ENCODE assay signal across 14 mouse cellular contexts in genomic region chr7:130734195-130734787, GRCm38 (mm10). TPM values are rescaled to one million over a fixed set of nuclear protein-coding genes. Genes with fewer than 3 reads are reported as not detected.
DNase-seq lines count a peak whose midpoint lies in the region; ATAC-seq and TF ChIP-seq lines count a peak whose summit lies in the region.
"Had no signal": no experiment of that assay in that cellular context is flagged by ENCODE, and none has a peak within 500 bp of the region (broad histone marks: within the 10 kb centered on the region; RNA-seq: fewer than 3 reads in every experiment).

No protein-coding gene starts in this region.

- H3K27ac ChIP-seq in intestine, postnatal 0 days (ENCODE audit: low read depth, low read length), result no peak overlapping the region
- no peak overlapping the region for H3K27ac ChIP-seq in intestine, embryonic 16.5 days (ENCODE audit: low read length)
- H3K27ac ChIP-seq in lung, postnatal 0 days (ENCODE audit: low read length), result no peak overlapping the region
- no peak overlapping the region for H3K27ac ChIP-seq in stomach, postnatal 0 days (replicated peaks)
- H3K27ac ChIP-seq: embryonic facial prominence, embryonic 15.5 days; midbrain, embryonic 10.5 days had no signal

- POLR2A ChIA-PET in Patski (lab: Charles Lee), result interaction anchor here (0.7 kb wide), 1 partner anchor 31 kb away, joined by 3 read pairs; no protein-coding TSS in a partner anchor

- H3K4me3 ChIP-seq in intestine, postnatal 0 days (ENCODE audit: low read depth, low read length), result no peak overlapping the region
- no peak overlapping the region for H3K4me3 ChIP-seq in intestine, embryonic 16.5 days (ENCODE audit: low read length)
- no peak overlapping the region for H3K4me3 ChIP-seq in lung, postnatal 0 days (ENCODE audit: low read depth, low read length)
- H3K4me3 ChIP-seq in stomach, postnatal 0 days (ENCODE audit: low read depth, low read length), result no peak overlapping the region
- H3K4me3 ChIP-seq: embryonic facial prominence, embryonic 15.5 days; forebrain, embryonic 15.5 days; midbrain, embryonic 10.5 days; neural tube, embryonic 13.5 days had no signal

- in situ Hi-C loops in Patski (cut with MboI; ENCODE audit: low pct_unique_long_range_greater_than_20kb), result no loop called here

- H3K4me1 ChIP-seq in intestine, postnatal 0 days (replicated peaks; ENCODE audit: control insufficient read depth, insufficient read depth, low read length), result no peaks in the 10 kb centered on the region
- no peaks in the 10 kb centered on the region for H3K4me1 ChIP-seq in intestine, embryonic 16.5 days (ENCODE audit: control insufficient read depth, insufficient read depth, low read length)
- H3K4me1 ChIP-seq in lung, postnatal 0 days (ENCODE audit: insufficient read depth, low read depth, low read length), result no peaks in the 10 kb centered on the region
- H3K4me1 ChIP-seq in stomach, postnatal 0 days (replicated peaks; ENCODE audit: control insufficient read depth, insufficient read depth), result no peaks in the 10 kb centered on the region

- no peak overlapping the region for H3K9ac ChIP-seq in intestine, postnatal 0 days (ENCODE audit: low read depth, low read length)
- no peak overlapping the region for H3K9ac ChIP-seq in intestine, embryonic 16.5 days (ENCODE audit: low read depth, low read length)
- no peak overlapping the region for H3K9ac ChIP-seq in lung, postnatal 0 days (replicated peaks; ENCODE audit: low read depth)
- no peak overlapping the region for H3K9ac ChIP-seq in stomach, postnatal 0 days (ENCODE audit: low read length)
- H3K9ac ChIP-seq: embryonic facial prominence, embryonic 15.5 days; forebrain, embryonic 15.5 days; neural tube, embryonic 13.5 days had no signal

- CTCF ChIA-PET in Patski (lab: Charles Lee), result interaction anchor here (0.9 to 2.1 kb wide), 6 partner anchors 8 to 61 kb away, joined by 3 to 5 read pairs (median 3); no protein-coding TSS in a partner anchor

- ATAC-seq in intestine, postnatal 0 days, result no peak
- ATAC-seq in intestine, embryonic 16.5 days, result no peak
- ATAC-seq in lung, postnatal 0 days, result no peak
- no peak for ATAC-seq in Patski
- no peak for ATAC-seq in stomach, postnatal 0 days (ENCODE audit: low FRiP score, low TSS enrichment)

- H3K9me3 ChIP-seq in intestine, postnatal 0 days (ENCODE audit: control insufficient read depth), result no peaks in the 10 kb centered on the region
- H3K9me3 ChIP-seq in intestine, embryonic 16.5 days (ENCODE audit: control insufficient read depth, low read length), result no peaks in the 10 kb centered on the region
- no peaks in the 10 kb centered on the region for H3K9me3 ChIP-seq in lung, postnatal 0 days (ENCODE audit: low read length)
- H3K9me3 ChIP-seq in stomach, postnatal 0 days (ENCODE audit: control insufficient read depth, low read length), result no peaks in the 10 kb centered on the region
- H3K9me3 ChIP-seq: embryonic facial prominence, embryonic 15.5 days; forebrain, embryonic 15.5 days; midbrain, embryonic 10.5 days; neural tube, embryonic 13.5 days had no signal

- WGBS in intestine, postnatal 0 days, result 98% methylated on average over 2 of the region's 2 CpGs
- 92% methylated on average over 2 of the region's 2 CpGs for WGBS in intestine, embryonic 16.5 days
- 98% methylated on average over 2 of the region's 2 CpGs for WGBS in lung, postnatal 0 days
- WGBS in stomach, postnatal 0 days, result 94% methylated on average over 2 of the region's 2 CpGs

- TF ChIP-seq EP300 in lung, postnatal 0 days (IDR thresholded peaks at IDR 0.05), result no peak
- TF ChIP-seq EP300 in stomach, postnatal 0 days (optimal IDR thresholded peaks at IDR 0.05), result no peak

- no peak overlapping the region for H3K4me2 ChIP-seq in intestine, postnatal 0 days (replicated peaks; ENCODE audit: low read depth)
- H3K4me2 ChIP-seq in intestine, embryonic 16.5 days (ENCODE audit: low read depth, low read length), result no peak overlapping the region
- no peak overlapping the region for H3K4me2 ChIP-seq in lung, postnatal 0 days (replicated peaks; ENCODE audit: low read depth, low read length)
- no peak overlapping the region for H3K4me2 ChIP-seq in stomach, postnatal 0 days (replicated peaks; ENCODE audit: low read depth)
- H3K4me2 ChIP-seq: embryonic facial prominence, embryonic 15.5 days; forebrain, embryonic 15.5 days; neural tube, embryonic 13.5 days had no signal

- no peak for DNase-seq in lung, postnatal 0 days (ENCODE audit: low spot score)
- no peak for DNase-seq in lung, postnatal 36 days
- no peak for DNase-seq in Patski (ENCODE audit: low read depth, low spot score)
- DNase-seq in stomach, postnatal 0 days (ENCODE audit: low spot score), result no peak
- DNase-seq in gastrocnemius, adult 8-10 months (ENCODE audit: low spot score in 2 of 2), result no peak
- DNase-seq: cerebellum, postnatal 36 days; gastrocnemius, postnatal 14 days; lung, adult 2 months had no signal

- TF ChIP-seq CTCF in intestine, postnatal 0 days (IDR thresholded peaks at IDR 0.05; ENCODE audit: low read depth), result peak; percentile 56
- TF ChIP-seq CTCF in lung, postnatal 0 days (IDR thresholded peaks at IDR 0.05), result peak; percentile 46
- TF ChIP-seq CTCF in Patski (IDR thresholded peaks at IDR 0.05), result peak; percentile 63
- TF ChIP-seq CTCF in stomach, postnatal 0 days (IDR thresholded peaks at IDR 0.05; ENCODE audit: low read depth), result peak; percentile 58

- no peaks in the 10 kb centered on the region for H3K27me3 ChIP-seq in intestine, postnatal 0 days (replicated peaks; ENCODE audit: control insufficient read depth, insufficient read depth, low read length)
- H3K27me3 ChIP-seq in intestine, embryonic 16.5 days (replicated peaks; ENCODE audit: control insufficient read depth, insufficient read depth, low read length), result no peaks in the 10 kb centered on the region
- no peaks in the 10 kb centered on the region for H3K27me3 ChIP-seq in lung, postnatal 0 days (replicated peaks; ENCODE audit: insufficient read depth, low read length)
- no peaks in the 10 kb centered on the region for H3K27me3 ChIP-seq in Patski
- H3K27me3 ChIP-seq in stomach, postnatal 0 days (ENCODE audit: control insufficient read depth, insufficient read depth, low read length), result no peaks in the 10 kb centered on the region
- H3K27me3 ChIP-seq: embryonic facial prominence, embryonic 15.5 days; forebrain, embryonic 15.5 days; neural tube, embryonic 13.5 days had no signal

- H3K36me3 ChIP-seq in intestine, postnatal 0 days (ENCODE audit: control insufficient read depth, insufficient read depth), result peaks cover 80% of the 10 kb centered on the region
- H3K36me3 ChIP-seq in intestine, embryonic 16.5 days (ENCODE audit: control insufficient read depth, insufficient read depth, low read length), result peaks cover 15% of the 10 kb centered on the region; the same call in 1 of the 2 replicates
- H3K36me3 ChIP-seq in lung, postnatal 0 days (ENCODE audit: insufficient read depth, low read length), result no peaks in the 10 kb centered on the region
- peaks cover 7% of the 10 kb centered on the region; the same call in 1 of the 2 replicates for H3K36me3 ChIP-seq in stomach, postnatal 0 days (ENCODE audit: control insufficient read depth, insufficient read depth, low read length)

RNA-seq across cellular contexts. Expression of gene Btbd16, which starts 39.6 kb away (rescaled TPM):
- polyA plus RNA-seq in intestine, postnatal 0 days (2015; fragmentation: Nextera tagmentation; extraction: Ambion mirVana), result not detected in 2 replicates
- polyA plus RNA-seq in intestine, embryonic 16.5 days (2015; fragmentation: Nextera tagmentation; extraction: Ambion mirVana), result 0.05 TPM in 1 of 2 replicates, not detected in the other
- 0.08 TPM in 1 of 2 replicates, not detected in the other for polyA plus RNA-seq in lung, postnatal 0 days (2015; fragmentation: Nextera tagmentation; extraction: Ambion mirVana)
- 0.08 TPM for polyA plus RNA-seq in Patski (2021)
- 0.05 TPM in 1 of 2 replicates, not detected in the other for polyA plus RNA-seq in stomach, postnatal 0 days (2015; fragmentation: Nextera tagmentation; extraction: Ambion mirVana)
- under 1 TPM in 1 of 4 experiments, not detected in 3; 0.21 TPM for total RNA-seq in gastrocnemius, adult 8-10 months (2022)
- polyA plus RNA-seq: embryonic facial prominence, embryonic 15.5 days; forebrain, embryonic 15.5 days; lung, adult 2 months; midbrain, embryonic 10.5 days had no signal
